Mouse (Mus musculus): ENCODE results near the gene Hyal1. TPM values are rescaled to one million over a fixed set of nuclear protein-coding genes. Genes with fewer than 3 reads are reported as not detected.

The Hyal1 gene
- total and polyA plus RNA-seq, 3 experiments: 1.3 to 3.4 TPM; not detected in 1

- Histone ChIP-seq H3K4me1 (ENCODE audit: control insufficient read depth in 1 of 2, insufficient read depth in 2 of 2, low read length in 2 of 2) (peaks cover 10 to 25% of the 10 kb centered on the region in 2 experiments), H3K79me2 (ENCODE audit: control insufficient read depth, insufficient read depth, low read length, poor library complexity) (peaks cover 7% of the 10 kb centered on the region)
- TF ChIP-seq POLR2A (IDR thresholded peaks at IDR 0.05; ENCODE audit: control insufficient read depth in 1 of 2, insufficient read depth in 1 of 2, low read depth in 1 of 2, low read length in 2 of 2, poor library complexity in 1 of 2): no peak
- no peak for TF ChIP-seq RCOR1 (IDR thresholded peaks at IDR 0.05; ENCODE audit: low read depth, low read length)
- no peak for TF ChIP-seq ETS1 (IDR thresholded peaks at IDR 0.05; ENCODE audit: low read depth, low read length)
- TF ChIP-seq USF2 (IDR thresholded peaks at IDR 0.05; ENCODE audit: borderline replicate concordance in 1 of 2, insufficient read depth in 1 of 2, low read depth in 1 of 2, low read length in 2 of 2): no peak
- TF ChIP-seq USF1 (IDR thresholded peaks at IDR 0.05; ENCODE audit: low read depth, low read length): no peak
- no peak for TF ChIP-seq MYB (IDR thresholded peaks at IDR 0.05; ENCODE audit: low read depth, low read length)
- no peak for TF ChIP-seq MXI1 (IDR thresholded peaks at IDR 0.05; ENCODE audit: low read depth, low read length)
- TF ChIP-seq ZNF384 (IDR thresholded peaks at IDR 0.05; ENCODE audit: low read depth, low read length): no peak
- TF ChIP-seq HCFC1 (IDR thresholded peaks at IDR 0.05; ENCODE audit: low read depth, low read length): no peak
- no peak for TF ChIP-seq UBTF (IDR thresholded peaks at IDR 0.05; ENCODE audit: borderline replicate concordance, insufficient read depth, low read depth, low read length)
- TF ChIP-seq EP300 (IDR thresholded peaks at IDR 0.05; ENCODE audit: low read depth in 1 of 2, low read length in 2 of 2): no peak
- no peak for TF ChIP-seq MAFK (IDR thresholded peaks at IDR 0.05; ENCODE audit: borderline replicate concordance, low read depth, low read length)
- TF ChIP-seq NELFE (IDR thresholded peaks at IDR 0.05; ENCODE audit: low read depth, low read length): no peak
- no peak for TF ChIP-seq GABPA (IDR thresholded peaks at IDR 0.05; ENCODE audit: low read depth, low read length)
- TF ChIP-seq SIN3A (IDR thresholded peaks at IDR 0.05; ENCODE audit: low read length): no peak
- TF ChIP-seq NRF1 (IDR thresholded peaks at IDR 0.05; ENCODE audit: insufficient read depth, low read depth, low read length, poor library complexity, severe bottlenecking): no peak
- TF ChIP-seq MYC (IDR thresholded peaks at IDR 0.05; ENCODE audit: low read depth, low read length): no peak
- TF ChIP-seq CTCF (IDR thresholded peaks at IDR 0.05 in 2 of 3, conservative IDR thresholded peaks at IDR 0.05 in 1 of 3; ENCODE audit: control insufficient read depth in 1 of 3, insufficient read depth in 1 of 3, low read depth in 2 of 3, low read length in 3 of 3, poor library complexity in 1 of 3, severe bottlenecking in 1 of 3): no peak
- TF ChIP-seq MAZ (IDR thresholded peaks at IDR 0.05; ENCODE audit: low read depth, low read length): no peak
These were observed 27.2 kb upstream of the Hyal1 start for GRCm38 (mm10) chr9:107549297-107550074.

More at GRCm38 (mm10) chr9:107549297-107550074, 27.2 kb upstream of the Hyal1 start:
- Histone ChIP-seq H3K27ac (ENCODE audit: control insufficient read depth, low read depth, low read length) (no peak overlapping the region), H3K36me3 (ENCODE audit: control insufficient read depth in 1 of 2, insufficient read depth in 2 of 2, low read length in 2 of 2) (peaks cover 0 to 14% of the 10 kb centered on the region in 2 experiments; a peak in 2 of 4 replicates), H3K9me3 (replicated peaks; ENCODE audit: insufficient read depth, low read length) (no peaks in the 10 kb centered on the region), H3K4me3 (ENCODE audit: control insufficient read depth in 1 of 2, insufficient read depth in 1 of 2, low read depth in 2 of 2, low read length in 2 of 2) (no peak overlapping the region), H3K27me3 (ENCODE audit: control insufficient read depth in 1 of 2, insufficient read depth in 2 of 2, low read length in 2 of 2) (no peaks in the 10 kb centered on the region), H3K9ac (ENCODE audit: control insufficient read depth, low read depth, low read length, poor library complexity, severe bottlenecking) (no peak overlapping the region)
- DNase-seq (ENCODE audit: low read depth, low spot score): no peak

Measured in MEL (cell line).